Mouse (Mus musculus): ENCODE results near the gene Ttc23.

GRCm38 (mm10) chr7:67639006-67639405, 8.2 kb upstream of the Ttc23 start:
- no peak for TF ChIP-seq CTCF (conservative IDR thresholded peaks at IDR 0.05; ENCODE audit: insufficient read depth, insufficient read length, low read depth, low read length)
- no peak for TF ChIP-seq POLR2A (IDR thresholded peaks at IDR 0.05; ENCODE audit: low read depth, low read length)
